Mouse (Mus musculus) midbrain, embryonic 15.5 days (tissue): ENCODE results near the gene Ppp2ca. TPM values are rescaled to one million over a fixed set of nuclear protein-coding genes. Genes with fewer than 3 reads are reported as not detected.
"Not testable (repeated sequence)": the region's sequence is repeated elsewhere in the genome, so short reads cannot be mapped to it uniquely, and the experiment has no call there.

Source experiments
- ATAC-seq: fragments of 200-750 bp; cut with Nextera tagmentation; replicated peaks from 2 replicates; pipeline ENCODE4 v1.8.0; 2017; ENCODE audit warnings: moderate TSS enrichment
- H3K27ac ChIP-seq: fragments of 300-500 bp; sonication (generic); 2 replicates; pipeline ENCODE4 v1.5.1; 2015; ENCODE audit warnings: mild to moderate bottlenecking, inconsistent platforms
- H3K27me3 ChIP-seq: fragments of 300-500 bp; sonication (generic); replicated peaks from 2 replicates; pipeline ENCODE4 v1.6.1; 2015; ENCODE audit warnings: inconsistent platforms
- H3K36me3 ChIP-seq: fragments of 300-500 bp; sonication (generic); replicated peaks from 2 replicates; pipeline ENCODE4 v1.6.1; 2015; ENCODE audit warnings: inconsistent platforms
- H3K4me1 ChIP-seq: fragments of 300-500 bp; sonication (generic); 2 replicates; pipeline ENCODE4 v1.6.1; 2015; ENCODE audit warnings: inconsistent platforms
- H3K4me2 ChIP-seq: fragments of 300-500 bp; sonication (generic); 2 replicates; pipeline ENCODE4 v1.6.1; 2015; ENCODE audit warnings: inconsistent platforms, mild to moderate bottlenecking, moderate library complexity
- H3K4me3 ChIP-seq: fragments of 300-500 bp; sonication (generic); 2 replicates; pipeline ENCODE4 v1.5.1; 2015; ENCODE audit warnings: mild to moderate bottlenecking, inconsistent platforms
- H3K9ac ChIP-seq: fragments of 300-500 bp; sonication (generic); 2 replicates; pipeline ENCODE4 v1.6.1; 2015; ENCODE audit warnings: mild to moderate bottlenecking, inconsistent platforms
- H3K9me3 ChIP-seq: fragments of 300-500 bp; sonication (generic); 2 replicates; pipeline ENCODE4 v1.6.1; 2016; ENCODE audit warnings: inconsistent platforms
- WGBS: fragments of 180-500 bp; shearing (Covaris S2); methylation state at CpG from one replicate; pipeline ENCODE4 v1.1.7; 2015; ENCODE audit warnings: mixed read lengths; 5-methylcytosine and 5-hydroxymethylcytosine counted together
- polyA plus RNA-seq: library from polyadenylated mRNA; unstranded; fragments of >200 nt; fragmentation: Nextera tagmentation; extraction: Ambion mirVana; gene quantifications from 2 replicates; pipeline ENCODE4 v1.2.1, GENCODE M21; 2015

Ppp2ca gene
- polyA plus RNA-seq, 1 experiment from 2014 or later, result 127 TPM

DNA sequence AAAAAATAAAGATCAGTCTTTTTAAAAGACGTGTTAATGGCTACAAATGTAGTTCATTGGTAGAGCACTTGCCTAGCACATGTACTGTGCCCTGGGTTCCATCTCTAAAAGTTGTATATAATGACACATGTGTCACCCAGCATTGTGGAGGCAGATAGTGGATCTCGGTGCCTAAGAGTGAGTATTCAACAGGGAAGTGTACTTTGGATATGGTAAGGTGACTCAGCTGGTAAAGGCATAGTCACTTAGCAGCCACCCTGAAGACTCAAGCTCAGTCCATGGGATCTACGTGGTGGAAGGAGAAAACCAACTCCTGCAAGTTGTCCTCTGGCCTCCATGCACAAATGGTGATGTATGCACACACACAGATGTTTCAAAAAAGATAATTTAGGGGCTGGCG is 26.0 kb downstream of the Ppp2ca start:
- no peaks in the 10 kb centered on the region for H3K9me3 ChIP-seq
- H3K36me3 ChIP-seq, result peaks cover 30% of the 10 kb centered on the region
- H3K4me2 ChIP-seq, result no peak overlapping the region
- H3K9ac ChIP-seq, result no peak overlapping the region
- no peak for ATAC-seq
- no peak overlapping the region for H3K4me3 ChIP-seq
- H3K27ac ChIP-seq, result no peak overlapping the region
- WGBS, result 95% methylated on average over 4 of the region's 4 CpGs
- H3K4me1 ChIP-seq, result no peaks in the 10 kb centered on the region
- no peaks in the 10 kb centered on the region for H3K27me3 ChIP-seq

- no peak for ATAC-seq
- Histone ChIP-seq H3K9ac (no peak overlapping the region), H3K27me3 (no peaks in the 10 kb centered on the region)
Observed at GRCm38 (mm10) chr11:52127169-52127568, 28.7 kb downstream of the Ppp2ca start.

DNA sequence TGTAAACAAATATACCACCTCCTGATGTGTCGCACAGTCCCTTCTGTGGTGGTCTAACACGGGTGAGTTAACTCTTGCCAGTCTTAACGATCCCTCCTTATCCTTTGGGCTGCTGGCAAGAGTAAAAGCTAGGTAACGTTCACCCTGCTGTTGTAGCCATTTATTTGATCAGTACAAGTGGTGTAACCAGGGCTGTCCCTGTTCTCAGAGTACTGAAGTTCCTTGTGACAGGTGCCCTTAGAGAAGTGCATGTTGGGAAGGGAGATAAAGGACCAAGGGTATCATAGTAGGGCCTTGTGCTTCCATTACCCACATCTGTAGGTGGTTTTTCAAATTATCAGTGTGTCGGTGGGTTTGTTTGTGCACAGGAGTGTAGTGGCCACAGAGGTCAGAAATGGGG is 29.3 kb downstream of the Ppp2ca start:
- Histone ChIP-seq H3K9me3 (no peaks in the 10 kb centered on the region), H3K36me3 (peaks cover 4% of the 10 kb centered on the region; the same call in 1 of the 2 replicates), H3K27ac (no peak overlapping the region), H3K9ac (no peak overlapping the region), H3K4me2 (no peak overlapping the region), H3K4me3 (no peak overlapping the region), H3K27me3 (no peaks in the 10 kb centered on the region), H3K4me1 (no peaks in the 10 kb centered on the region)
- WGBS, result 85% methylated on average over 5 of the region's 5 CpGs
- ATAC-seq, result no peak

More at GRCm38 (mm10) chr11:52127169-52127568, 28.7 kb downstream of the Ppp2ca start:
- no peak overlapping the region for H3K27ac ChIP-seq
- 64% methylated on average over 3 of the region's 3 CpGs for WGBS
- H3K4me1 ChIP-seq, result no peaks in the 10 kb centered on the region
- peaks cover 8% of the 10 kb centered on the region; the same call in 1 of the 2 replicates for H3K36me3 ChIP-seq
- H3K9me3 ChIP-seq, result no peaks in the 10 kb centered on the region
- no peak overlapping the region for H3K4me3 ChIP-seq
- no peak overlapping the region for H3K4me2 ChIP-seq

- no peak for ATAC-seq
- 0 out of 2 replicates have a peak overlapping the region, but pooled peaks have one; percentile 34 for H3K27ac ChIP-seq
- 61% methylated on average over 5 of the region's 5 CpGs for WGBS
Observed at GRCm38 (mm10) chr11:52128316-52129061, 30.0 kb downstream of the Ppp2ca start.

DNA sequence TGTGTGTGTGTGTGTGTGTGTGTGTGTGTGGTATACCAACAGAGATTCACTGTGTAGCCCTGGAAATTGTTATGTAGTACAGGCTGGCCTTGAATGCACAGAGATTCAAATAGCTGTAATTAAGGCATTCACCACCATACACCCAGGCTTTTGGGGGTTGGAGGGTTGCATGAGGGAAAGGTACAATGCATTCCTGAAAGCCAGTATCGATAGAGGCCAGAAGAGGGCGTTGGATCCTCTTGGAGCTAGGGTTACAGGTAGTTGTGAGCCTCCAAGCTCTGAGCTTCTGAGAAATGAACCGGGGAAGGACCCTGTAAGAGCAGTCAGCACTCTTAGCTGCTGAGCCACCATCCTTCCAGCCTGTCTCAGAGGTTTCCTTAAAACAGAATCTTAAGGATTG is 30.7 kb downstream of the Ppp2ca start:
- ATAC-seq, result no peak
- Histone ChIP-seq H3K9ac (no peak overlapping the region), H3K27ac (0 out of 2 replicates have a peak overlapping the region, but pooled peaks have one; percentile 21), H3K27me3 (no peaks in the 10 kb centered on the region), H3K36me3 (peaks cover 3% of the 10 kb centered on the region; the same call in 1 of the 2 replicates), H3K4me3 (no peak overlapping the region), H3K4me2 (no peak overlapping the region), H3K4me1 (no peaks in the 10 kb centered on the region), H3K9me3 (peaks cover 2% of the 10 kb centered on the region; the same call in 1 of the 2 replicates)
- WGBS, result 17% methylated on average over 3 of the region's 3 CpGs

More at GRCm38 (mm10) chr11:52128316-52129061, 30.0 kb downstream of the Ppp2ca start:
- Histone ChIP-seq H3K4me2 (no peak overlapping the region), H3K9me3 (no peaks in the 10 kb centered on the region), H3K9ac (no peak overlapping the region), H3K27me3 (no peaks in the 10 kb centered on the region), H3K4me3 (no peak overlapping the region), H3K36me3 (peaks cover 4% of the 10 kb centered on the region; the same call in 1 of the 2 replicates), H3K4me1 (no peaks in the 10 kb centered on the region)

DNA sequence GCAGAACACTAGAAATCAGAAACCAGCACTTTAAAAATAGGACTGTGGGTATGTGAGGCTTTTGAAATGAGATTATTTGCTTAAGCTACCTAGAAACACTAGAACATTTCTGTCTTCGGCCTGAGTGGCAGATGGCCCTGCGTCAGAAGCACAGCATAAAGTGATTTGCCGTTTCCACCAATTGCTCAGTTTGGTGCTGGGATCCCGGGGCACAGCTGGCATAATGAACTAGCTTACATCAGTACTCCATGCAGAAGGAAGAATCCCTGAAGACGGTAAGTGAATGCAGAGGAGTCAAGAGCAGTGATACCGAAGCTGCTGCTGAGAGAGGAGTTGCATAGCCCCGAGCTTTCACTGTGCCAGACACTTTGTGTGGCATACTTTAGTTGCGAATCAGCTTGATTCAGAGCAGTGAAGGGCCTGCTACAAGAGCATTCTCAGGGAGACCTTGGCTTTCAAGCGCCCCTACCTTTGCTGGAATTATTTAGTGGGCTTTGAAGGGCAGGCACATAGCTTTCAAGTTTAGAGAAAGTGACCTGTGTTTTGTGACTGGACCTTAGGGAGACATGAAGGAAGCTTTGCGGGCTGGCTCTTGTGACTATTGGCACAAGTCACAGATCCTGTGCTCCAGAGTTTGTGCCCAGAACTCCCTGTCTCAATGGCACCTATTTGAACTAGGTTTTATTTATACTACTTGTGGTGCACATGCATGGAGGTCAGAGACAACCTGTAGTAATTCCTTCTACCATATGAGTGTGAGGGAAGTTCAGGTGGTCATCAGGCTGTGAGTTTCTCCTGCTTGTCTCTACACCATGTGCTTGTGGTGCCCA is 31.4 kb downstream of the Ppp2ca start:
- ATAC-seq, result no peak; the same call in 1 of the 2 replicates

DNA sequence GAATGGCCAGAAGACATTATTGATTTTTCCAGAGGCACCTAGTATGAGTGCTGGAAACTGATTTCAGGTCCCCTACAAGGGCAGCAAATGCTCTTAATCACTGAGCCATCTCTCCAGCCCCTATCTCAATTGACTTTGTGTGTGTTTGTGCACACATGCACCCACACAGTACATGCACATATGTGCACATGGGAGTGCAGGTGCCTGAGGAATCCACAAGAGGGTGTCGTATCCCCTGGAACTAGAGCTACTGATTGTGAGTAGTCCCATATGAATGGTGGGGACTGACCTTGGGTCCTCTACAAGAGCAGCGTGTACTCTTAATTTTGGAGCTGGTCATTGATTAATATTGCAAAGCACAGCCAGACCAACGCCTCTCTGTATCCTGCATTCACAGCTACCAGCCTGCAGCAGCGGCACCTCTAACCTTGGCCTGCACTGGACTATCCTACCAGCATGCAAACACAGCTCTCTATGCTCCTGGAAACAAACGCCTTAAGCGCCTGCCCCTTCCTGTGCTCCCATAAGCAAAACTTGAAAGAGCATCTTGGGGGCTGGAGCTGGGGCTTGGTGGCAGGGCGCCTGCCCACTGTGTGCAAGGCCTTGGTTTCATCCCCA is 32.1 kb downstream of the Ppp2ca start:
- no peak overlapping the region for H3K4me2 ChIP-seq
- H3K4me1 ChIP-seq, result no peaks in the 10 kb centered on the region
- no peaks in the 10 kb centered on the region for H3K36me3 ChIP-seq
- WGBS, result 85% methylated on average over 7 of the region's 7 CpGs
- H3K9me3 ChIP-seq, result peaks cover 2% of the 10 kb centered on the region; the same call in 1 of the 2 replicates
- no peak overlapping the region for H3K4me3 ChIP-seq
- no peak overlapping the region for H3K9ac ChIP-seq
- ATAC-seq, result 0 out of 2 replicates have a peak, but pooled peaks have one; percentile 50
- H3K27me3 ChIP-seq, result no peaks in the 10 kb centered on the region
- no peak overlapping the region for H3K27ac ChIP-seq

More for the DNA sequence above, 31.4 kb downstream of the Ppp2ca start:
- Histone ChIP-seq H3K4me3 (no peak overlapping the region), H3K4me1 (no peaks in the 10 kb centered on the region), H3K9me3 (peaks cover 2% of the 10 kb centered on the region; the same call in 1 of the 2 replicates), H3K9ac (no peak overlapping the region), H3K36me3 (no peaks in the 10 kb centered on the region; the same call in 1 of the 2 replicates), H3K27me3 (no peaks in the 10 kb centered on the region), H3K4me2 (no peak overlapping the region), H3K27ac (0 out of 2 replicates have a peak overlapping the region, but pooled peaks have one; percentile 21)
- 67% methylated on average over 10 of the region's 10 CpGs for WGBS

DNA sequence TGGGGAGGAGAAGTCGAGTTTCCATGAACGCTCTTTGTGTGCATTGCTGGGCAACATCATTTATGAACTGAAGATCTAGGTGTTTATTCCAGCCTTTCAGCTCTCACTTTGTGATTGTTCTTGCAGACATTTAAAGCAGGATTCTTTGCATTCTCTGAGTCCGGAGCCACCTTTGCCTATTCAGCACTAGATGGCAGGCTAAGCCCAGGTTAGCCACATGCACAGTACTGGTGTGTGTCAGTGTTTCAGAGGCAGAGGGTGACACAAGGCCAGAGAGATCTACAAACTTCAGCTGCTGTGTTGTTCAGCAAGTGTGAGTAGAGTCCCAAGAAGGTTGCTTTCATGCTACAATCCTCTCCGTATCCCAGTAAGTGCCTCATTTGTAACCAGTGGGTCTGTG is 45.2 kb downstream of the Ppp2ca start:
- not testable (repeated sequence) for H3K4me2 ChIP-seq, H3K36me3 ChIP-seq, H3K4me1 ChIP-seq, H3K27ac ChIP-seq, H3K9me3 ChIP-seq, H3K9ac ChIP-seq, H3K4me3 ChIP-seq, H3K27me3 ChIP-seq
- 38% methylated on average over 4 of the region's 4 CpGs for WGBS
- 0 out of 2 replicates have a peak, but pooled peaks have one; percentile 72 for ATAC-seq

DNA sequence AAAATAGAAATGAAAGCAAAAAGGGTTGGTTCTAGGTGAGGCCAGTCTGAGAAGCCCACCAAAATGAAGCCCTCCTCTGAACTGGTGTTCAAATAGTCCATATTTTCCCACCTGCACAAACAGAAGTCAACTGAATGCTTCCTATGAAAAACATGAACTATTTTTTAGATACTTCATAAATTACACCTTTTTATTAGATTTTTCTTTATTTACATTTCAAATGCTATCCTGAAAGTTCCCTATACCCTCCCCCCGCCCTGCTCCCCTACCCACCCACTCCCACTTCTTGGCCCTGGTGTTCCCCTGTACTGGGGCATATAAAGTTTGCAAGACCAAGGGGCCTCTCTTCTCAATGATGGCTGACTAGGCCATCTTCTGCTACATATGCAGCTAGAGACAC is 46.9 kb downstream of the Ppp2ca start, which contains the start of gene Olfr1373:
TSS of gene Olfr1373 (minus strand) at position 101 of the 400 bp plus-strand sequence.
- H3K4me3 ChIP-seq, H3K9me3 ChIP-seq, H3K27me3 ChIP-seq, H3K4me2 ChIP-seq, H3K9ac ChIP-seq, H3K36me3 ChIP-seq, ATAC-seq, H3K27ac ChIP-seq, H3K4me1 ChIP-seq: not testable (repeated sequence)
- WGBS, result 95% methylated on average over 1 of the region's 1 CpGs

DNA sequence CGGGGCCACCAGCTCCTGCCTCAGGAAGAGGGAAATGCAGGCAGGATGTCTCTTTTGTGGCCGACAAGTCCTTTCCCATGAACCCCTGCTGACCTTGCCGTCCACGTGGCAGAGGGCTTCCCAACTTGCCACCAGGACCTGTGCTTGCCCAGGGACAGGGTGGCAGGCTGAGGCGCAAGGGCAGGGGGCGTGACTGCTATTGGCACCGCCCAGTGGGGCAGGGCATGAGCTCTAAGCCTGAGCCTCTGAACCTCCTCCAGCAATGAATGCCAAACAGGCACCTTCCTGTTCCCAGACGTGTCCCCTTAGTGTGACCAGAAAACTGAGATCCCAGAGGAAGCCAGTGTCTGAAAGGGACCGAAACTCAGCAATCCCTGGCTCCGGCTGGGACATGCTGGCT is 65.4 kb downstream of the Ppp2ca start:
- Histone ChIP-seq H3K9ac (no peak overlapping the region), H3K27ac (no peak overlapping the region), H3K4me1 (peaks cover 11% of the 10 kb centered on the region), H3K27me3 (peaks cover 26% of the 10 kb centered on the region), H3K36me3 (no peaks in the 10 kb centered on the region), H3K9me3 (no peaks in the 10 kb centered on the region), H3K4me3 (no peak overlapping the region), H3K4me2 (no peak overlapping the region)
- 40% methylated on average over 10 of the region's 10 CpGs for WGBS
- ATAC-seq, result no peak

GRCm38 (mm10) chr11:52167126-52167525 is 68.6 kb downstream of the Ppp2ca start:
- WGBS, result 1% methylated on average over 21 of the region's 21 CpGs
- peaks cover 32% of the 10 kb centered on the region for H3K27me3 ChIP-seq

GRCm38 (mm10) chr11:52167901-52168302 is 69.4 kb downstream of the Ppp2ca start:
- not testable (repeated sequence) for H3K36me3 ChIP-seq, H3K27ac ChIP-seq, H3K9me3 ChIP-seq
- H3K4me2 ChIP-seq, result peak overlapping the region; percentile 67
- peak overlapping the region; percentile 41 for H3K4me3 ChIP-seq
- peak overlapping the region; percentile 17; the same call in 1 of the 2 replicates for H3K9ac ChIP-seq
- ATAC-seq, result peak; percentile 58; the same call in 1 of the 2 replicates
- peaks cover 32% of the 10 kb centered on the region for H3K27me3 ChIP-seq
- WGBS, result 2% methylated on average over 35 of the region's 42 CpGs
- peaks cover 11% of the 10 kb centered on the region for H3K4me1 ChIP-seq

More at GRCm38 (mm10) chr11:52167126-52167525, 68.6 kb downstream of the Ppp2ca start:
- Histone ChIP-seq H3K4me3 (no peak overlapping the region), H3K36me3 (no peaks in the 10 kb centered on the region), H3K4me2 (no peak overlapping the region), H3K9ac (no peak overlapping the region), H3K4me1 (peaks cover 11% of the 10 kb centered on the region), H3K27ac (no peak overlapping the region), H3K9me3 (no peaks in the 10 kb centered on the region)
- ATAC-seq, result no peak
